Mouse (Mus musculus): ENCODE data around the gene Dapp1.

- TF ChIP-seq CTCF (IDR thresholded peaks at IDR 0.05; ENCODE audit: low read depth), result no peak
- no peak for TF ChIP-seq EP300 (optimal IDR thresholded peaks at IDR 0.05)
These were observed 8.4 kb downstream of the Dapp1 start for GRCm38 (mm10) chr3:137972989-137973388.

Measured in stomach, postnatal 0 days (tissue).